In genomic region chr1:90997641-90998040, GRCm38 (mm10) we compare ENCODE assay signal across 12 mouse cellular contexts. TPM values are rescaled to one million over a fixed set of nuclear protein-coding genes. Genes with fewer than 3 reads are reported as not detected.
DNase-seq lines count a peak whose midpoint lies in the region; ATAC-seq and TF ChIP-seq lines count a peak whose summit lies in the region.
"Had no signal": no experiment of that assay in that cellular context is flagged by ENCODE, and none has a peak within 500 bp of the region (broad histone marks: within the 10 kb centered on the region; RNA-seq: fewer than 3 reads in every experiment).

No protein-coding gene starts in this region.

- H3K9me3 ChIP-seq in forebrain, embryonic 13.5 days (replicated peaks): 0 out of 2 replicates have a peak, but pooled peaks cover 3% of the 10 kb centered on the region
- no peaks in the 10 kb centered on the region for H3K9me3 ChIP-seq in hindbrain, embryonic 16.5 days (ENCODE audit: control insufficient read depth, low read length)
- H3K9me3 ChIP-seq in neural tube, embryonic 13.5 days: no peaks in the 10 kb centered on the region

- H3K27ac ChIP-seq in left cerebral cortex, adult 2 months: no peak overlapping the region
- H3K27ac ChIP-seq in forebrain, embryonic 13.5 days: no peak overlapping the region
- H3K27ac ChIP-seq in hindbrain, embryonic 16.5 days (ENCODE audit: low read depth, low read length): no peak overlapping the region
- H3K27ac ChIP-seq in neural tube, embryonic 13.5 days (replicated peaks): no peak overlapping the region
- H3K27ac ChIP-seq: liver, embryonic 14.5 days had no signal

- H3K9ac ChIP-seq in forebrain, embryonic 13.5 days: no peak overlapping the region
- H3K9ac ChIP-seq in hindbrain, embryonic 16.5 days (ENCODE audit: low read depth, low read length): peak overlapping the region; percentile 77
- no peak overlapping the region for H3K9ac ChIP-seq in neural tube, embryonic 13.5 days
- H3K9ac ChIP-seq: liver, embryonic 14.5 days had no signal

- DNase-seq in left cerebral cortex, adult 2 months (ENCODE audit: extremely low spot score in 1 of 2, low spot score in 2 of 2): no peak
- no peak for DNase-seq in left cerebral cortex, postnatal 36 days (ENCODE audit: low spot score in 2 of 2)
- DNase-seq in urinary bladder, adult 2 months (ENCODE audit: low spot score): no peak
- no peak for DNase-seq in frontal cortex, postnatal 36 days (ENCODE audit: low spot score in 2 of 2)
- DNase-seq: thymus, postnatal 14 days had no signal

- intact Hi-C loops in left cerebral cortex, adult 2 months (cut with DNase I): loop anchor here (2.0 kb wide), 1 partner anchor 17 kb away; no protein-coding TSS in a partner anchor
- intact Hi-C loops in left cerebral cortex, postnatal 36 days (cut with DNase I): no loop called here

- WGBS in forebrain, embryonic 13.5 days: 93% methylated on average over 5 of the region's 5 CpGs
- 93% methylated on average over 5 of the region's 5 CpGs for WGBS in hindbrain, embryonic 16.5 days
- 85% methylated on average over 5 of the region's 5 CpGs for WGBS in neural tube, embryonic 13.5 days

- H3K4me3 ChIP-seq in left cerebral cortex, adult 2 months: peak overlapping the region; percentile 92
- H3K4me3 ChIP-seq in forebrain, embryonic 13.5 days: peak overlapping the region; percentile 72; the same call in 1 of the 2 replicates
- no peak overlapping the region; the same call in 1 of the 2 replicates for H3K4me3 ChIP-seq in hindbrain, embryonic 16.5 days (ENCODE audit: low read length)
- H3K4me3 ChIP-seq in neural tube, embryonic 13.5 days: peak overlapping the region; percentile 79; the same call in 1 of the 2 replicates

- no peak for ATAC-seq in forebrain, embryonic 13.5 days
- no peak for ATAC-seq in hindbrain, embryonic 16.5 days
- no peak for ATAC-seq in neural tube, embryonic 13.5 days (ENCODE audit: low read depth)
- ATAC-seq: activated CD4-positive, CD25-positive, alpha-beta regulatory T cell, adult 4 months had no signal

- peaks cover 10% of the 10 kb centered on the region; the same call in 1 of the 2 replicates for H3K27me3 ChIP-seq in forebrain, embryonic 13.5 days
- H3K27me3 ChIP-seq in hindbrain, embryonic 16.5 days (replicated peaks; ENCODE audit: control insufficient read depth, insufficient read depth, low read length): 0 out of 2 replicates have a peak, but pooled peaks cover 2% of the 10 kb centered on the region
- peaks cover 4% of the 10 kb centered on the region; the same call in 1 of the 2 replicates for H3K27me3 ChIP-seq in neural tube, embryonic 13.5 days

- peak overlapping the region; percentile 99; the same call in 1 of the 2 replicates for H3K4me2 ChIP-seq in forebrain, embryonic 13.5 days
- no peak overlapping the region; the same call in 1 of the 2 replicates for H3K4me2 ChIP-seq in hindbrain, embryonic 16.5 days (ENCODE audit: low read length)
- H3K4me2 ChIP-seq in neural tube, embryonic 13.5 days: peak overlapping the region; percentile 99

- peaks cover 15% of the 10 kb centered on the region for H3K4me1 ChIP-seq in forebrain, embryonic 13.5 days
- H3K4me1 ChIP-seq in hindbrain, embryonic 16.5 days (ENCODE audit: control insufficient read depth, insufficient read depth, low read depth, low read length): peaks cover 13% of the 10 kb centered on the region
- H3K4me1 ChIP-seq in neural tube, embryonic 13.5 days (replicated peaks): peaks cover 40% of the 10 kb centered on the region

- no peak for TF ChIP-seq CTCF in left cerebral cortex, adult 2 months (IDR thresholded peaks at IDR 0.05)

- no peaks in the 10 kb centered on the region for H3K36me3 ChIP-seq in forebrain, embryonic 13.5 days (ENCODE audit: poor library complexity, severe bottlenecking)
- no peaks in the 10 kb centered on the region for H3K36me3 ChIP-seq in hindbrain, embryonic 16.5 days (ENCODE audit: control insufficient read depth, insufficient read depth, low read length)
- H3K36me3 ChIP-seq in neural tube, embryonic 13.5 days: no peaks in the 10 kb centered on the region

RNA-seq across cellular contexts. Expression of gene Lrrfip1, which starts 0.9 kb away (rescaled TPM):
- 10 to 100 TPM; 71.4 to 75.1 TPM for total RNA-seq in left cerebral cortex, adult 2 months (2021)
- 10 to 100 TPM; 56.6 to 78.7 TPM for total RNA-seq in left cerebral cortex, postnatal 36 days (2021)
- 21.6 and 22.1 TPM in 2 replicates for polyA plus RNA-seq in forebrain, embryonic 13.5 days (2015; fragmentation: Nextera tagmentation; extraction: Ambion mirVana)
- 40.9 and 43.3 TPM in 2 replicates for polyA plus RNA-seq in hindbrain, embryonic 16.5 days (2015; fragmentation: Nextera tagmentation; extraction: Ambion mirVana)
- polyA plus RNA-seq in neural tube, embryonic 13.5 days (2015; fragmentation: Nextera tagmentation; extraction: Ambion mirVana): 33.7 and 34.6 TPM in 2 replicates
- 125 and 127 TPM in 2 replicates for polyA plus RNA-seq in urinary bladder, adult 2 months (2012; rRNA removed)

RNA-seq across cellular contexts. Expression of gene Rab17, which starts 28.2 kb away (rescaled TPM):
- total RNA-seq in left cerebral cortex, adult 2 months (2021): under 1 TPM in 1 of 2 experiments, not detected in 1; 0.23 TPM
- total RNA-seq in left cerebral cortex, postnatal 36 days (2021): not detected
- polyA plus RNA-seq in forebrain, embryonic 13.5 days (2015; fragmentation: Nextera tagmentation; extraction: Ambion mirVana): not detected in 2 replicates
- polyA plus RNA-seq in hindbrain, embryonic 16.5 days (2015; fragmentation: Nextera tagmentation; extraction: Ambion mirVana): 0.36 TPM in 1 of 2 replicates, not detected in the other
- 0.17 and 0.21 TPM in 2 replicates for polyA plus RNA-seq in neural tube, embryonic 13.5 days (2015; fragmentation: Nextera tagmentation; extraction: Ambion mirVana)
- polyA plus RNA-seq in urinary bladder, adult 2 months (2012; rRNA removed): 4.2 and 6.0 TPM in 2 replicates
- polyA plus RNA-seq: activated CD4-positive, CD25-positive, alpha-beta regulatory T cell, adult 4 months had no signal

RNA-seq across cellular contexts. Expression of gene Prlh, which starts 44.7 kb away (rescaled TPM):
- not detected for total RNA-seq in left cerebral cortex, adult 2 months (2021)
- total RNA-seq in left cerebral cortex, postnatal 36 days (2021): not detected
- not detected in 2 replicates for polyA plus RNA-seq in forebrain, embryonic 13.5 days (2015; fragmentation: Nextera tagmentation; extraction: Ambion mirVana)
- polyA plus RNA-seq in hindbrain, embryonic 16.5 days (2015; fragmentation: Nextera tagmentation; extraction: Ambion mirVana): not detected in 2 replicates
- not detected in 2 replicates for polyA plus RNA-seq in neural tube, embryonic 13.5 days (2015; fragmentation: Nextera tagmentation; extraction: Ambion mirVana)
- polyA plus RNA-seq in urinary bladder, adult 2 months (2012; rRNA removed): not detected in 2 replicates
- total RNA-seq: heart, postnatal 36 days had no signal
- polyA plus RNA-seq: activated CD4-positive, CD25-positive, alpha-beta regulatory T cell, adult 4 months; large intestine, adult 2 months; liver, embryonic 14.5 days had no signal
